Mouse (Mus musculus): Measurements from ENCODE around the gene Nol6.

- TF ChIP-seq CTCF (IDR thresholded peaks at IDR 0.05; ENCODE audit: borderline replicate concordance, extremely low read depth, insufficient read depth, insufficient read length): no peak
- TF ChIP-seq POLR2A (IDR thresholded peaks at IDR 0.05; ENCODE audit: borderline replicate concordance, extremely low read depth, insufficient read depth, insufficient read length, poor library complexity, severe bottlenecking): no peak
Observed at GRCm38 (mm10) chr4:41096794-41097193, 27.5 kb downstream of the Nol6 start.
